Mouse (Mus musculus): Measurements from ENCODE around the gene Ube2r2. TPM values are rescaled to one million over a fixed set of nuclear protein-coding genes. Genes with fewer than 3 reads are reported as not detected.

Ube2r2 gene
- polyA plus RNA-seq, 1 experiment from 2014 or later = 86.1 TPM

DNA sequence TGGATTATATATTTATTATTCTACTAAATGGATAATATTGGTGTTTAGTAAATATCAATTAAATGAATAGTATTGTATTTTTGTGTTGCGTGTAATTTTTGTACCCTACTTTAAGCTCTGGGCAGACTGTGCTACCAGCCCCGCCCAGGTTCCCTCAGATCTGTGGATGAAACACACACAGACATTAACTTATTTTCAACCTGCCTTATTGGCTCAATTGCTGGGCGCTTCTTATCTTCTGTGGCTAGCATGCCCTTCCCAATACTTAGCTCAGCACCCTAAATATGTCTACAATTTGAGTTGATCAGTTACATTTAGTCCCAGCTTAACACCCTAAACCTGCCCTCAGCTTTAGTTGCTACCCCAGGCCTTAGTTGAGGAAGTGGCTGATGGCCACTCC is 25.7 kb downstream of the Ube2r2 start:
- H3K9ac ChIP-seq (replicated peaks; ENCODE audit: low read length) = no peak overlapping the region
- ATAC-seq (ENCODE audit: low FRiP score, low TSS enrichment) = no peak
- 93% methylated on average over 3 of the region's 3 CpGs for WGBS
- H3K27me3 ChIP-seq (ENCODE audit: insufficient read depth, low read length) = no peaks in the 10 kb centered on the region
- H3K4me2 ChIP-seq (replicated peaks; ENCODE audit: low read depth, low read length) = no peak overlapping the region
- H3K4me3 ChIP-seq (ENCODE audit: low read length) = no peak overlapping the region
- no peaks in the 10 kb centered on the region for H3K36me3 ChIP-seq (ENCODE audit: insufficient read depth, low read length)
- no peak overlapping the region for H3K27ac ChIP-seq (ENCODE audit: low read length)
- H3K4me1 ChIP-seq (ENCODE audit: insufficient read depth, low read length) = peaks cover 11% of the 10 kb centered on the region; the same call in 1 of the 2 replicates
- no peaks in the 10 kb centered on the region for H3K9me3 ChIP-seq (ENCODE audit: low read length)

GRCm38 (mm10) chr4:41164974-41165373 is 29.4 kb downstream of the Ube2r2 start:
- no peak for ATAC-seq (ENCODE audit: low FRiP score, low TSS enrichment)
- Histone ChIP-seq H3K4me2 (replicated peaks; ENCODE audit: low read depth, low read length) (no peak overlapping the region), H3K9ac (replicated peaks; ENCODE audit: low read length) (no peak overlapping the region), H3K36me3 (ENCODE audit: insufficient read depth, low read length) (0 out of 2 replicates have a peak, but pooled peaks cover 9% of the 10 kb centered on the region), H3K27ac (ENCODE audit: low read length) (no peak overlapping the region), H3K9me3 (ENCODE audit: low read length) (no peaks in the 10 kb centered on the region), H3K27me3 (ENCODE audit: insufficient read depth, low read length) (no peaks in the 10 kb centered on the region), H3K4me1 (ENCODE audit: insufficient read depth, low read length) (no peaks in the 10 kb centered on the region), H3K4me3 (ENCODE audit: low read length) (no peak overlapping the region)
- 32% methylated on average over 2 of the region's 2 CpGs for WGBS

GRCm38 (mm10) chr4:41165693-41166475 is 30.3 kb downstream of the Ube2r2 start:
- no peak for ATAC-seq (ENCODE audit: low FRiP score, low TSS enrichment)
- Histone ChIP-seq H3K36me3 (ENCODE audit: insufficient read depth, low read length) (0 out of 2 replicates have a peak, but pooled peaks cover 9% of the 10 kb centered on the region), H3K27me3 (ENCODE audit: insufficient read depth, low read length) (no peaks in the 10 kb centered on the region), H3K9ac (replicated peaks; ENCODE audit: low read length) (no peak overlapping the region), H3K9me3 (ENCODE audit: low read length) (no peaks in the 10 kb centered on the region), H3K4me1 (ENCODE audit: insufficient read depth, low read length) (no peaks in the 10 kb centered on the region), H3K27ac (ENCODE audit: low read length) (peak overlapping the region; percentile 46; the same call in 1 of the 2 replicates), H3K4me3 (ENCODE audit: low read length) (no peak overlapping the region), H3K4me2 (replicated peaks; ENCODE audit: low read depth, low read length) (no peak overlapping the region)
- WGBS = 67% methylated on average over 6 of the region's 6 CpGs

DNA sequence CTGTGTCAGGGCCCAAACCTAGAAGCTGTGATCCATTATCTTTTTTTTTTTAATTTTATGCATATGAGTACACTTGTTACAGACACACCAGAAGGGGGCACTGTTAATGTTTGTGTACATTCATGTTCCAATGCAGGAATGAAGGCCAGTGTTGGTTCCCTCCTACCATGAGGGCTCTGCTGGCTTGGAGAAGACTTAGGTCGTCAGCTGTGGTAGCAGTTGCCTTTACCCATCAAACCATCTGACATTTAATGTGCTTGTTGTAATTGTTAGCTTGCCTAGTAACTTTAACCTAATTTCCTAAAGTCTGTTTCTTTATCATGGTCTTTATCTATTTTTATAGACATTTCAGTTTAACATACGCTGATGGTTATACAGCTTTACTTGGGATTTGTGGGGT is 35.4 kb downstream of the Ube2r2 start:
- no peak overlapping the region for H3K4me3 ChIP-seq (ENCODE audit: low read length)
- no peaks in the 10 kb centered on the region for H3K9me3 ChIP-seq (ENCODE audit: low read length)
- 80% methylated on average over 2 of the region's 2 CpGs for WGBS
- H3K36me3 ChIP-seq (ENCODE audit: insufficient read depth, low read length) = peaks cover 21% of the 10 kb centered on the region
- no peak overlapping the region for H3K27ac ChIP-seq (ENCODE audit: low read length)
- no peak for ATAC-seq (ENCODE audit: low FRiP score, low TSS enrichment)
- H3K27me3 ChIP-seq (ENCODE audit: insufficient read depth, low read length) = no peaks in the 10 kb centered on the region
- H3K9ac ChIP-seq (replicated peaks; ENCODE audit: low read length) = no peak overlapping the region
- H3K4me2 ChIP-seq (replicated peaks; ENCODE audit: low read depth, low read length) = no peak overlapping the region
- H3K4me1 ChIP-seq (ENCODE audit: insufficient read depth, low read length) = no peaks in the 10 kb centered on the region

DNA sequence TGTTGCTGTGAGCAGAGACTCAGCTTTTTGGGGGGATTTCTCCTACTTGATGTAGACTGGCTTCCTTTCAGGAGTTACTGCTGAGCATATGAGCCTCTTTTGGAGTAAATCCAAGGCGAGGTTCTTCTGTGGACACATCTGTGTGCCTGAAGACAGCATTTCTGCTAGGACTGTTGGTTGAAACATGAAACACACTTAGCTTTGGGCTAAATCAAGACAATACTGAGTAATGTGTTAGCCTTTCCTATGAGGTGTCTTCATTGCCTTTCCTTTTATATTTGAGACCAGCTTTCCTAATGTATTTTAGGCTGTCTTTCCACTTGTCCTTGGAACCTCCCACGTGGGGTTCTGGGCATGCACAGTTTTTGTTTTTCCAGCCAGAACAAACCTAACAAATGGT is 39.1 kb downstream of the Ube2r2 start:
- no peak overlapping the region for H3K4me3 ChIP-seq (ENCODE audit: low read length)
- no peak overlapping the region for H3K27ac ChIP-seq (ENCODE audit: low read length)
- 67% methylated on average over 2 of the region's 2 CpGs for WGBS
- peaks cover 19% of the 10 kb centered on the region for H3K36me3 ChIP-seq (ENCODE audit: insufficient read depth, low read length)
- no peak overlapping the region for H3K4me2 ChIP-seq (replicated peaks; ENCODE audit: low read depth, low read length)
- no peaks in the 10 kb centered on the region for H3K9me3 ChIP-seq (ENCODE audit: low read length)
- no peak overlapping the region for H3K9ac ChIP-seq (replicated peaks; ENCODE audit: low read length)
- H3K4me1 ChIP-seq (ENCODE audit: insufficient read depth, low read length) = no peaks in the 10 kb centered on the region
- no peak for ATAC-seq (ENCODE audit: low FRiP score, low TSS enrichment)
- H3K27me3 ChIP-seq (ENCODE audit: insufficient read depth, low read length) = no peaks in the 10 kb centered on the region

DNA sequence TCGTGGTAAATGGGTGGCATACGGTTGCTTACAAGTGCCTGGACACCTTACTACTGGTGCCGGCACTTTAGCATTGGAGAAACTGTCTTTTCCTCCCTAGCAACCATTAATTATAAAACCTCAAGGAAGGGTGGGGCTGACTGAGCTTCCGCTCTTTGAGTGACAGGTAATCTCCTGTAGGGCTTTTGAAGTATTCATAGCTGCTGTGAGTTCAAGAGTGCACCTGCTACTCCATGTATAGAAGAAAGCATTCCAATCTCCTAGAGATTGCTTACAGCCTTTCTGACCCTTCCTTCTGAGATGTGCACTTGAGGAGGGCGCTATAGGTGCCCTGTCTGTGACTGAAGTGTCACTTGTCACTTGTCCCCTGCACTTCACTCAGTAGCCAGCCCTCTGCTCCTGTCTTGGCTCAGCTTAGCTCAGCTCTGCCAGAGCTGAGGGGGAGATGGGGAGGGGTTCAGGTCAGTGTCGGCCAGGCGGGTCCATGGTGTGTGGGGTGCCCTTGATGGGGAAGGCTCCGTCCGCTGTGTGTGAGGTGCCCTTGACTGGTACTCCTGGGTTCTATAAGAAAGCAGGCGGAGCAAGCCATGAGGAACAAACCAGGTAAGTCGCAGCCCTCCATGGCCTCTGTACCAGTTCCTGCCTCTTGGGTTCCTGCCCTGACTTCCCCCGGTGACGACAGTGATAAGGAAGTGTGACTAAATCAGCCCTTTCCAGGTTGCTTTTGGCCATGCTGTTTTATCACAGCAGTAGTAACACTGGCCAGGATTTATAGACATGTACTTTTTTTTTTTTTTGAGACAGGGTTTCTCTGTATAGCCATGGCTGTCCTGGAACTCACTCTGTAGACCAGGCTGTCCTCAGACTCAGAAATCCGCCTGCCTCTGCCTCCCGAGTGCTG is 44.5 kb downstream of the Ube2r2 start:
- no peak overlapping the region for H3K9ac ChIP-seq (replicated peaks; ENCODE audit: low read length)
- H3K27ac ChIP-seq (ENCODE audit: low read length) = no peak overlapping the region
- no peaks in the 10 kb centered on the region for H3K9me3 ChIP-seq (ENCODE audit: low read length)
- H3K4me2 ChIP-seq (replicated peaks; ENCODE audit: low read depth, low read length) = no peak overlapping the region
- no peak for ATAC-seq (ENCODE audit: low FRiP score, low TSS enrichment)
- H3K36me3 ChIP-seq (ENCODE audit: insufficient read depth, low read length) = peaks cover 29% of the 10 kb centered on the region
- H3K4me3 ChIP-seq (ENCODE audit: low read length) = no peak overlapping the region
- no peaks in the 10 kb centered on the region for H3K4me1 ChIP-seq (ENCODE audit: insufficient read depth, low read length)
- WGBS = 87% methylated on average over 15 of the region's 15 CpGs
- H3K27me3 ChIP-seq (ENCODE audit: insufficient read depth, low read length) = no peaks in the 10 kb centered on the region

DNA sequence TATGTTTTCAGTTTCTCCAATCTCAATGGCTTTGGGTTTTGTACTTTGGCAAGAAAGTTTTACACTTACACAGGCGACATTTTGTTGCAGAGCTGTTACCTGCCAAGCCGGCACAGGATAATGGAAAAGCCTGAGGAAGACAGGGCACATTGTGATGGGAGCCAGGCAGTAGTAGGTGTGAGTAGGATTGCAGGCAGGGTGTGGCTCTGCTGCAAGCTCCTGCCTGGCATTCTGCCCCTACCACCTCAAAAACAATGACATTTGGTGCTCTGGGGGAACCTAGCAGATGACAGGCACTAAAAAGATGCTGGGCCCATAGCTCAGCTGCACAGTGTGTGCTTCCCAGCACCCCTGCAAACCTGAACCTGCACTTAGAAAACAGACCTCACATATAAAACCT is 54.3 kb downstream of the Ube2r2 start:
- H3K9me3 ChIP-seq (ENCODE audit: low read length) = no peaks in the 10 kb centered on the region
- 86% methylated on average over 2 of the region's 2 CpGs for WGBS
- ATAC-seq (ENCODE audit: low FRiP score, low TSS enrichment) = no peak

DNA sequence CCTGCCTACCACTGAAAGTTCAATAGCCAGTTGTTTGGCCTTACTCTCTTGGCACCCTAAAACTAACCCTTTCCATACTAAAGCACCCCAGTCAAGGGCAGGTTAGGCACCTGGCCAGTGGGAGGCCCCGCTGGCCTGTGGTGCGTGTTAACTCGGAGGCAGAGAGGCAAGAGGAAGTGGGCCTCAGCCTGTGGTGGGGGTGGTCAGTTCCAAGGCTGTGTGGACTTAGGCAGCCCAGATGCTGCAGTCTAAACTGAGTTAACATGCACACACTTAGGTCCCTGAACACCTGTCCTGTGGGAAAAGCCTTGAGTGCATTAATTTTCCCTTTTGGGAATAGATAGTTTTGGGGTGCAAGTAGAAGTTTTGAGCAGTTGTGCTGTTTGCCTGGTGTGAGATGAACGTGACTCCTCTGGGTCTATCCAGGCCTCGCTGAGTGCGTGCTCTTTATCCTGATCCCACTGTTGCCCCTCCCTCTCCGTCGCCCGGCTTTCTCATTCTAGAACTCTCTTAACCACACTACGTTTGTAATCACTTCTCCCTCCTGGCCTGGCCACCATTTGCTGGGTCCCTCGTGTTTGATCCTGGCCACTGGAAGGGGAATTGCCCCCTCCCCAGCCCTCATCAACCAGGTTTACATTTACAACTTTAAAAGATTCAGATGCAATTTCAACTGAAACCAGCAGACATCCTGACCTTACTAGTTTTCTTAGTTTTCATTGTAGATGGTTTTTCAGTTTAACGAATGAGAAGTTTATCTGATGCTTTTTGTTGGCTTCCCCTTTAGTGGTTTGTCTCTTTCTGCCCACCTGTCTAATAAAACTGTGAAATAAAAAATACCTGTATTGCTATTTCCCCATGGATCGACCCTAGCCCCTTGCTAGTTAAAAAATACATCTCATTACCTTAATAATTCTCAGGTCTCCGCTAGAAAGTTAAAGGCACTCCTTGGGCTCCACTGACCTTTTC is 57.3 kb downstream of the Ube2r2 start:
- Histone ChIP-seq H3K4me1 (ENCODE audit: insufficient read depth, low read length) (no peaks in the 10 kb centered on the region), H3K27ac (ENCODE audit: low read length) (no peak overlapping the region), H3K36me3 (ENCODE audit: insufficient read depth, low read length) (peaks cover 71% of the 10 kb centered on the region), H3K9me3 (ENCODE audit: low read length) (no peaks in the 10 kb centered on the region), H3K9ac (replicated peaks; ENCODE audit: low read length) (no peak overlapping the region), H3K4me2 (replicated peaks; ENCODE audit: low read depth, low read length) (no peak overlapping the region), H3K27me3 (ENCODE audit: insufficient read depth, low read length) (no peaks in the 10 kb centered on the region), H3K4me3 (ENCODE audit: low read length) (no peak overlapping the region)
- WGBS = 58% methylated on average over 14 of the region's 14 CpGs
- no peak for ATAC-seq (ENCODE audit: low FRiP score, low TSS enrichment)

More for the DNA sequence above, 54.3 kb downstream of the Ube2r2 start:
- Histone ChIP-seq H3K4me3 (ENCODE audit: low read length) (no peak overlapping the region), H3K4me1 (ENCODE audit: insufficient read depth, low read length) (no peaks in the 10 kb centered on the region), H3K9ac (replicated peaks; ENCODE audit: low read length) (no peak overlapping the region), H3K27me3 (ENCODE audit: insufficient read depth, low read length) (no peaks in the 10 kb centered on the region), H3K4me2 (replicated peaks; ENCODE audit: low read depth, low read length) (no peak overlapping the region), H3K27ac (ENCODE audit: low read length) (no peak overlapping the region), H3K36me3 (ENCODE audit: insufficient read depth, low read length) (peaks cover 48% of the 10 kb centered on the region)

DNA sequence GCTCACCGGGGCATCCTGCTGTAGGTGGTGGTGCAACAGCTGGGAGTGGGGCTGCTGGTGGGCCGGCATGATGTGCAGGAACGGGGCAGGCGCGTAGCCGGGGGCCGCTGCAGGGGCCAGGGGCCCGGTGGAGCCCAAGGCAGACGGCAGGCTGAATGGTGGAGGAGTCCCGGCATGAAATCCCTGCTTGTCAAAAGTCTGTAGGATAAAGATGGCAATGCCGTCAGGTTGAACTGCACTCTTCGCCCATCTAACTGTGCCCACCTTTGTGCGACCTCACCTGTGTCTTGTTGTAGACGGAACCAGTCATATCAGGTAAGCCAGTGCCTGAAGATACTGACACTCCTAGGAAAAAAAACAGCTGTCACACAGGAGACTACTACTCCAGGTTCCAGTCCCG is 59.8 kb downstream of the Ube2r2 start:
- ATAC-seq (ENCODE audit: low FRiP score, low TSS enrichment) = no peak
- no peak overlapping the region for H3K9ac ChIP-seq (replicated peaks; ENCODE audit: low read length)
- H3K4me1 ChIP-seq (ENCODE audit: insufficient read depth, low read length) = no peaks in the 10 kb centered on the region
- H3K4me3 ChIP-seq (ENCODE audit: low read length) = no peak overlapping the region
- WGBS = 90% methylated on average over 15 of the region's 15 CpGs
- no peak overlapping the region for H3K4me2 ChIP-seq (replicated peaks; ENCODE audit: low read depth, low read length)
- H3K27ac ChIP-seq (ENCODE audit: low read length) = no peak overlapping the region
- no peaks in the 10 kb centered on the region for H3K9me3 ChIP-seq (ENCODE audit: low read length)
- peaks cover 82% of the 10 kb centered on the region for H3K36me3 ChIP-seq (ENCODE audit: insufficient read depth, low read length)
- H3K27me3 ChIP-seq (ENCODE audit: insufficient read depth, low read length) = no peaks in the 10 kb centered on the region

All from kidney, embryonic 16.5 days (tissue).